Mouse (Mus musculus): ENCODE results near the gene 3110001I22Rik.

DNA sequence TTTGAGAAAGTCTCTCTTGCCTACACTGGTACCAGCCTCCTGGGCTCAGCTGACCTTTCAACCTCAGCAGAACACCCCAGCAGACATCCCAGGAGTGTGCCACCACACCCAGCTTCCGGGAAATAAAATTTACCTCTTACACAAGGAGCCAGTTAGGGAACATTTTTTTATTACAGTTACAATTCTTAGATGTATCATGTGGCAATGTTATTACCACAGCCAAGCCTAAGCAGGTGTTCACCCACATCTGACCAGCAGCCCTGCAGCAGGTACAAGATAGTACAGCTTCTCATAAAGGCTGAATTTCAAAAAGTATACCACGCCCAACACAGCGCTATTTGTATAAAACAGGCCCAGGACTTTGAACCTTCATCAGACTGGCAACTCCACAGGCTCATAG lies 43.2 kb downstream of the 3110001I22Rik start:
- TF ChIP-seq CTCF (IDR thresholded peaks at IDR 0.05; ENCODE audit: low read depth) (no peak), EP300 (IDR thresholded peaks at IDR 0.05; ENCODE audit: low read depth) (no peak)

Data from heart, postnatal 0 days (tissue).